Mouse (Mus musculus): ENCODE results near the gene Sycp1. TPM values are rescaled to one million over a fixed set of nuclear protein-coding genes. Genes with fewer than 3 reads are reported as not detected.

Gene Sycp1
- polyA plus RNA-seq, 1 experiment = not detected

GRCm38 (mm10) chr3:102773018-102773417 lies 162.9 kb downstream of the Sycp1 start:
- no peaks in the 10 kb centered on the region for H3K4me1 ChIP-seq (ENCODE audit: control insufficient read depth, insufficient read depth, low read length)
- no peak overlapping the region for H3K4me3 ChIP-seq (replicated peaks; ENCODE audit: extremely low read depth, low read depth, low read length)
- DNase-seq = no peak
- no peak for TF ChIP-seq POLR2A (IDR thresholded peaks at IDR 0.05; ENCODE audit: borderline replicate concordance, extremely low read depth, low read depth, low read length)
- TF ChIP-seq CTCF (IDR thresholded peaks at IDR 0.05; ENCODE audit: insufficient read depth, low read length) = no peak
- 70% methylated on average over 4 of the region's 4 CpGs for WGBS

Other genes starting within 250 kb of the Sycp1 start
- 20.0 and 34.7 TPM in 2 replicates for gene Tspan2, start 201.6 kb downstream of the Sycp1 start, polyA plus RNA-seq (2012; rRNA removed)
- gene Tshb, start 153.4 kb downstream of the Sycp1 start, polyA plus RNA-seq (2012; rRNA removed) = 0.38 and 1.5 TPM in 2 replicates
- 0.12 TPM in 1 of 2 replicates, not detected in the other for gene Nr1h5, start 28.0 kb upstream of the Sycp1 start, polyA plus RNA-seq (2012; rRNA removed)
- 22.9 and 30.8 TPM in 2 replicates for gene Sike1, start 59.6 kb upstream of the Sycp1 start, polyA plus RNA-seq (2012; rRNA removed)
- gene Csde1, start 84.3 kb upstream of the Sycp1 start, polyA plus RNA-seq (2012; rRNA removed) = 22.8 and 45.1 TPM in 2 replicates
- 14.2 and 28.1 TPM in 2 replicates for gene Nras, start 122.2 kb upstream of the Sycp1 start, polyA plus RNA-seq (2012; rRNA removed)
- 0.45 and 4.3 TPM in 2 replicates for gene Ampd1, start 137.9 kb upstream of the Sycp1 start, polyA plus RNA-seq (2012; rRNA removed)
- gene Dennd2c, start 166.5 kb upstream of the Sycp1 start, polyA plus RNA-seq (2012; rRNA removed) = 1.2 and 3.7 TPM in 2 replicates
- 18.4 and 25.4 TPM in 2 replicates for gene Bcas2, start 235.6 kb upstream of the Sycp1 start, polyA plus RNA-seq (2012; rRNA removed)